Mouse (Mus musculus) embryonic fibroblast, embryonic 13.5 days (primary cell): Measurements from ENCODE around the gene Syt17. TPM values are rescaled to one million over a fixed set of nuclear protein-coding genes. Genes with fewer than 3 reads are reported as not detected.
A peak's percentile ranks its signal among the peaks of the same experiment; 100 is the strongest.

Experiments
- H3K27ac ChIP-seq: 2 replicates; pipeline ENCODE4 v1.5.1; 2012; ENCODE audit warnings: low read length, control low read depth, inconsistent platforms; ENCODE audit not compliant: insufficient read depth
- H3K4me1 ChIP-seq: 2 replicates; pipeline ENCODE4 v1.6.1; 2011; ENCODE audit warnings: low read length; ENCODE audit not compliant: control insufficient read depth, insufficient read depth
- H3K4me3 ChIP-seq: 2 replicates; pipeline ENCODE4 v1.5.1; 2011; ENCODE audit warnings: mild to moderate bottlenecking, control low read depth, low read length; ENCODE audit not compliant: insufficient read depth
- CTCF ChIP-seq: IDR thresholded peaks from 2 replicates; pipeline ENCODE4 v1.5.1; 2011; ENCODE audit warnings: mild to moderate bottlenecking, control low read depth, low read length, moderate library complexity, borderline replicate concordance; ENCODE audit not compliant: insufficient read depth
- POLR2A ChIP-seq: IDR thresholded peaks from 2 replicates; pipeline ENCODE4 v1.6.1; 2011; ENCODE audit warnings: low read depth, mild to moderate bottlenecking, control low read depth, low read length, moderate library complexity
- polyA plus RNA-seq: library from polyadenylated mRNA; stranded (reverse); fragments of >200 nt; gene quantifications from 2 replicates; pipeline ENCODE4 v1.2.4, GENCODE M21; 2011; ENCODE audit warnings: low read depth; ENCODE audit not compliant: missing spikeins, insufficient read length

The Syt17 gene
- polyA plus RNA-seq, 1 experiment, result 1.4 TPM

- no peak overlapping the region for H3K4me3 ChIP-seq
- H3K4me1 ChIP-seq, result no peaks in the 10 kb centered on the region
- no peak overlapping the region for H3K27ac ChIP-seq
- TF ChIP-seq POLR2A (no peak), CTCF (no peak)
Measured at GRCm38 (mm10) chr7:118390705-118391104, 57.3 kb downstream of the Syt17 start.

DNA sequence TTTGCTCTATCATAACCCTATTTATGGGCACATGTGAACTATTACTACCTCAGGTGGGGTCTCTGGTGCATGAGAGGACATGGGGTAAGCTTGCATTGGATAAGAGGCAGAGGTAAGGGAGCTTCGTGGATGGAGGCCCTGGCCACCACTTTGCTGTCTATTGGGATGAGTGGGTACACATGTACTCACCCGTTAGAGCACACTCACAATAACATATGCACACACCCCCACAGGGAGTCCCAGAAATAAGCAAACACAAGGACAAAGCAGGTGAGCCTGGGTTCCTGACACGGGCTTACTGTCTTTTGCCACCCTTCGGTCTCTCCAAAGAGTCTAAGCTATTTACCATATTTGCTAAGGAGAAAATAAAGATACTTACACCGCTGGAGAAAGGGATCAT lies 67.0 kb downstream of the Syt17 start:
- H3K4me1 ChIP-seq, result no peaks in the 10 kb centered on the region
- no peak overlapping the region for H3K27ac ChIP-seq
- TF ChIP-seq CTCF (no peak), POLR2A (no peak)
- no peak overlapping the region for H3K4me3 ChIP-seq

GRCm38 (mm10) chr7:118380056-118380455 lies 68.0 kb downstream of the Syt17 start:
- no peak overlapping the region for H3K27ac ChIP-seq
- no peak overlapping the region for H3K4me3 ChIP-seq
- TF ChIP-seq POLR2A, result no peak
- no peak for TF ChIP-seq CTCF
- no peaks in the 10 kb centered on the region for H3K4me1 ChIP-seq

DNA sequence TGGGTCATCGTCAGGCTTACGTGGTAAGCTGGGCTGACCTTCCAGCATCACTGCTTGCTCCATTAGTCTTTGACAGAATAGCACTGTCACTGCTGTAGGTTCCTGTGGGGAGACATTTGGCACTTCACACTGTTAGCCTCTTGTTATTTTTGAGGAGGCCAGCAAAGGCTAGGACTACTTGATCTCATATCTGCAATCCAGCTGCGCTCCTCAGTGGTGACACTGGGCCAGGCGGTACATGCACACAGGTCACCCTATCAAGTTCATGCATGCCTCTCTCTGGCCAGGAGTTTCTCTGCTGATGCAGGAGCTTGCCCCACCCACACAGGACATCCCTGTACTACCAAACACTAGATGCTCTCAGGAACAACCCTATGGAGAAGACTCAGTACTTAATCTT lies 71.4 kb downstream of the Syt17 start:
- Histone ChIP-seq H3K27ac (no peak overlapping the region), H3K4me1 (no peaks in the 10 kb centered on the region), H3K4me3 (no peak overlapping the region)
- TF ChIP-seq CTCF, result no peak
- TF ChIP-seq POLR2A, result no peak

GRCm38 (mm10) chr7:118375341-118375740 lies 72.7 kb downstream of the Syt17 start:
- no peaks in the 10 kb centered on the region for H3K4me1 ChIP-seq
- H3K27ac ChIP-seq, result no peak overlapping the region
- TF ChIP-seq CTCF (no peak), POLR2A (no peak)
- no peak overlapping the region for H3K4me3 ChIP-seq

DNA sequence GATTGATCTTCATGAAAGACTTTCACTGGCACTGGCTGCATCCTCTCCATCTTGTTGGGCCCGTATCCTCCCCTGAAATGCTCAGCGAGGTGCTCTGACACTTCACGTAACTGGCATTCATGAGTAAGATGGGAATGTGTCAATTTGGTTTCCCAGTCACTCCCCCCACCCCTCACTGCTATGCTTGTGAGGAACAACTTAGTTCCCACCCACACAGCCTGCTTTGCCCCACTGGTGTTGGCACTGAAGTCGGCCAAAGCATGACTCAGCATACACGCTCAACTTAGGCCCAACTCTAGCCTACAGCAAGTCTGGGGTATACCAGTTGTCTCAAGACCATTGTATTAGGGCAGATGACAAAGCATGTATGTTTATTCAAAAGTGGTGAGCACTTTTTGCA lies 76.7 kb downstream of the Syt17 start:
- TF ChIP-seq POLR2A, result no peak
- TF ChIP-seq CTCF, result no peak
- Histone ChIP-seq H3K4me1 (no peaks in the 10 kb centered on the region), H3K4me3 (no peak overlapping the region), H3K27ac (no peak overlapping the region)

GRCm38 (mm10) chr7:118369705-118370104 lies 78.3 kb downstream of the Syt17 start:
- no peak overlapping the region for H3K4me3 ChIP-seq
- TF ChIP-seq POLR2A (no peak), CTCF (no peak)
- no peaks in the 10 kb centered on the region for H3K4me1 ChIP-seq
- no peak overlapping the region for H3K27ac ChIP-seq

DNA sequence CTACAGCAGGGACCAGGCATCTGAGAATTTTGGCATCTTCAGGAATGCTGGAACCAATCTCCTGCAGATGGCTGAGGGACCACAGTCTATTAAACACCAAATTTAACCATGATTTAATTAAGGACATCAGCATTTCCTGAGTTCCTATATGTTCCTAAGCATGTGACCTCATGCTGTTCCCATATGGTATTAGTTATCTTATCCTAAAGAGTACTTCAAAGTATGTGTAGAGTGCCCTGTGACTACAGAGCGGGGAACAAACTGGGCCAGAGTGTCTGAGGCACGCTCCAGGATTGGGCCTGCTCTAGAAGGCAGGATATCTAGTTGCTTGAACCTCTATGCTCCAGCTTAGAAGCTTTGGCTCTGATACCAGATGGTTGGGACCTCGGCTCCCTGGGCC lies 82.1 kb downstream of the Syt17 start:
- Histone ChIP-seq H3K4me1 (peaks cover 8% of the 10 kb centered on the region), H3K27ac (no peak overlapping the region), H3K4me3 (no peak overlapping the region)
- TF ChIP-seq POLR2A, result no peak
- TF ChIP-seq CTCF, result no peak

DNA sequence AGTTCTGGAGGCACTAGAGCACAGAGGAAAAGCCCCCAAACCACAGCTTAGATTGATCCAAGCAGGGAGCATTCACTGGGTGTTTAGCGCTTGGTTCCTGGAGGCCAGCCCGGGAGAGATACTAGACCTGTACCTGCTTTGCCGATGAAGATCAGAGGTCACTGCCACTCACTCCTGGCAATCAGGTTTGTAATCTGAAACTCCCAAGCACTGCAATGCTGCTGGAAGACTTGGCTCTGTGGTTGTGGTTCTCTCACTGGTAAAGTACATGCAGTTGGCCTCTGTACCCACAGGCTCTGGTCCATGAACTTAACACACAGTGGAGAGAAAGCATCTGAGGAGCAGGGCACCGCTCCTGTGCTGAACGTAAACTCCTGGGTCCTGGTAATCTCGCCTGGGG lies 82.8 kb downstream of the Syt17 start:
- Histone ChIP-seq H3K27ac (no peak overlapping the region), H3K4me3 (no peak overlapping the region), H3K4me1 (peaks cover 8% of the 10 kb centered on the region)
- TF ChIP-seq CTCF (no peak), POLR2A (no peak)

DNA sequence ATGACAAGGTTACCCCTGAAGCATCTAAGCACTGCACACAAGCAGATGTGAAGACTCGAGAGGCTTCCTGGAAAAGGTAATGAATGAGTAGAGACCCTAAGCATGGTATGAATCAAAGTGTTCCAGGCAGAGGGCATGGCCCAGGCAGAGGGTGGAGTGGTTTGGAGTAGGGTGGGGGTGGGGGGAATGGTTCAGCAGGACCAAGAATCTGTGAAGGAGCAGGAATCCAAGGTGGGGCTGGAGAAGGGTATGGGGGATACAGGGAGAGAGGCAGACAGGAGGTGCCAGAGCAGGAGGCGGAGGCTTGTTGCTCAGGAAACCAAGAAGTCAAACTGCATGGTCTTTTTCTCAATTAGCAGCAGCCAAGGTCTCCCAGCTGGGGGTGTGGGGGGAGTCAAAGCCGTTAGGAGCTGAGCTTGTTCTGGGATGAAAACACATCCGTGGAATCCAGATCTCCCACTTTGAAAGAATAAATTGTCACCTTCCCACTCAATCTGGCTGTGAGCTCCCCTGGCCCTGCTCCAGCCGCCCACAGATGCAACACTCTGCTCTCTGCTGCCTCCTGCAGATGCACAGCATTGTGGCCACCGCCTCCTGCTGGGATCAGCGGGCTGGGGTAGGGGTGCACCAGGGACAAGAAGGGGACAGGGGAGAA lies 83.5 kb downstream of the Syt17 start:
- H3K4me1 ChIP-seq, result peaks cover 8% of the 10 kb centered on the region
- peak; percentile 48; the same call in 1 of the 2 replicates for TF ChIP-seq CTCF
- TF ChIP-seq POLR2A, result no peak
- H3K27ac ChIP-seq, result no peak overlapping the region
- no peak overlapping the region for H3K4me3 ChIP-seq

GRCm38 (mm10) chr7:118363587-118364233 lies 84.3 kb downstream of the Syt17 start:
- Histone ChIP-seq H3K4me3 (no peak overlapping the region), H3K27ac (no peak overlapping the region), H3K4me1 (peaks cover 8% of the 10 kb centered on the region)
- TF ChIP-seq POLR2A, result no peak
- TF ChIP-seq CTCF, result no peak
